Mouse (Mus musculus) embryonic facial prominence, embryonic 11.5 days (tissue): ENCODE measurements around the gene Tubg2. TPM values are rescaled to one million over a fixed set of nuclear protein-coding genes. Genes with fewer than 3 reads are reported as not detected.

Experiments used
- ATAC-seq: fragments of 200-750 bp; cut with Nextera tagmentation; replicated peaks from 2 replicates; pipeline ENCODE4 v1.8.0; 2017; ENCODE audit warnings: low read depth; ENCODE audit not compliant: insufficient number of reproducible peaks, low FRiP score, low TSS enrichment
- DNase-seq: peaks from one replicate; pipeline ENCODE4 v3.0.0-alpha.2; 2015; ENCODE audit warnings: low spot score
- H3K27ac ChIP-seq: fragments of 300-500 bp; sonication (generic); replicated peaks from 2 replicates; pipeline ENCODE4 v1.5.1; 2014; ENCODE audit warnings: mild to moderate bottlenecking, low read depth, low read length, control low read depth
- H3K27me3 ChIP-seq: fragments of 300-500 bp; sonication (generic); 2 replicates; pipeline ENCODE4 v1.6.1; 2014; ENCODE audit warnings: mild to moderate bottlenecking, low read length, moderate library complexity, mixed read lengths; ENCODE audit not compliant: control insufficient read depth, insufficient read depth
- H3K36me3 ChIP-seq: fragments of 300-500 bp; sonication (generic); replicated peaks from 2 replicates; pipeline ENCODE4 v1.6.1; 2014; ENCODE audit warnings: low read depth, mild to moderate bottlenecking, low read length, moderate library complexity, mixed read lengths; ENCODE audit not compliant: control insufficient read depth, insufficient read depth
- H3K4me1 ChIP-seq: fragments of 300-500 bp; sonication (generic); 2 replicates; pipeline ENCODE4 v1.6.1; 2014; ENCODE audit warnings: low read length, mixed read lengths; ENCODE audit not compliant: control insufficient read depth, insufficient read depth
- H3K4me2 ChIP-seq: fragments of 300-500 bp; sonication (generic); 2 replicates; pipeline ENCODE4 v1.6.1; 2014; ENCODE audit warnings: low read depth, mild to moderate bottlenecking, control low read depth, low read length, moderate library complexity
- H3K4me3 ChIP-seq: fragments of 300-500 bp; sonication (generic); 2 replicates; pipeline ENCODE4 v1.5.1; 2014; ENCODE audit warnings: low read depth, low read length, control low read depth
- H3K9ac ChIP-seq: fragments of 300-500 bp; sonication (generic); replicated peaks from 2 replicates; pipeline ENCODE4 v1.6.1; 2014; ENCODE audit warnings: mild to moderate bottlenecking, control low read depth, low read length
- H3K9me3 ChIP-seq: fragments of 300-500 bp; sonication (generic); replicated peaks from 2 replicates; pipeline ENCODE4 v1.6.1; 2016; ENCODE audit warnings: mild to moderate bottlenecking, low read length, inconsistent platforms, mixed read lengths; ENCODE audit not compliant: control insufficient read depth
- WGBS: fragments of 180-500 bp; shearing (Covaris S2); extraction: QIAGEN DNeasy Blood & Tissue Kit; methylation state at CpG from one replicate; pipeline ENCODE4 v1.1.7; 2014; 5-methylcytosine and 5-hydroxymethylcytosine counted together
- polyA plus RNA-seq: library from polyadenylated mRNA; unstranded; fragments of >200 nt; fragmentation: Nextera tagmentation; extraction: Ambion mirVana; gene quantifications from 2 replicates; pipeline ENCODE4 v1.2.1, GENCODE M21; 2014

Tubg2 gene
- polyA plus RNA-seq, 1 experiment from 2014 or later: 7.8 TPM

DNA sequence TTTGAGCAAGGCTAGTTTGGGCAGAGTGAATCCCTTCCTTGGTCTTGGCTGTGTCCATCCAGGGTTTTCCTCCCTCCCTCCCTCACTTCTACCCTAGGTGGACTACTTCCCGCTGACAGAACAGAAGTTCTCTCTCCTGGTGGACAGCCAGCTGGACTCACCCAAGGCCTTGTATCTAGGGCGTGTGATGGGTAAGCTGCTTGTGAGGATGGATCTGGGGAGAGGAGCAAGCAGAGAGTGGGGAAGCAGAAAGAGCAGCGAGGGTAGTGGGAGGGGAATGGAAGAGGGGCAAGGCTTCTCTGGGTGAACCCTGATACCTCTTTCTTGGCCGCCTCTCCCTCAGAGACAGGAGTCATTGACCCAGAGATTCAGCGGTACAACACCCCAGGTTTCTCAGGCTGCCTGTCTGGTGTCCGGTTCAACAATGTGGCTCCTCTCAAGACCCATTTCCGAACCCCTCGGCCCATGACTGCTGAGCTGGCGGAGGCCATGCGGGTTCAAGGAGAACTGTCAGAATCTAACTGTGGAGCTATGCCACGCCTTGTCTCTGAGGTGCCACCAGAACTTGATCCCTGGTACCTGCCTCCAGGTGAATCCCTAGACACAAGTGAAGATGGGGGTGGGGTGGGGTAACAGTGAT is 32.6 kb downstream of the Tubg2 start:
- H3K9ac ChIP-seq: no peak overlapping the region
- peaks cover 13% of the 10 kb centered on the region for H3K4me1 ChIP-seq
- no peak overlapping the region for H3K4me2 ChIP-seq
- DNase-seq (no peak), ATAC-seq (no peak)
- no peaks in the 10 kb centered on the region for H3K9me3 ChIP-seq
- no peaks in the 10 kb centered on the region; the same call in 1 of the 2 replicates for H3K36me3 ChIP-seq
- H3K27ac ChIP-seq: no peak overlapping the region
- no peaks in the 10 kb centered on the region for H3K27me3 ChIP-seq
- WGBS: 84% methylated on average over 11 of the region's 11 CpGs
- H3K4me3 ChIP-seq: no peak overlapping the region

GRCm38 (mm10) chr11:101189495-101190180 is 33.9 kb downstream of the Tubg2 start:
- Histone ChIP-seq H3K27me3 (no peaks in the 10 kb centered on the region), H3K4me3 (no peak overlapping the region), H3K4me2 (no peak overlapping the region), H3K36me3 (no peaks in the 10 kb centered on the region; the same call in 1 of the 2 replicates), H3K4me1 (peaks cover 13% of the 10 kb centered on the region), H3K9ac (peak overlapping the region; percentile 46; the same call in 1 of the 2 replicates), H3K9me3 (no peaks in the 10 kb centered on the region), H3K27ac (peak overlapping the region; percentile 54)
- DNase-seq: peak; percentile 52
- 14% methylated on average over 5 of the region's 6 CpGs for WGBS
- ATAC-seq: peak; percentile 40; the same call in 1 of the 2 replicates

- no peak for DNase-seq
- H3K4me1 ChIP-seq: peaks cover 13% of the 10 kb centered on the region
- H3K9ac ChIP-seq: peak overlapping the region; percentile 34; the same call in 1 of the 2 replicates
- H3K4me3 ChIP-seq: no peak overlapping the region
- H3K27me3 ChIP-seq: no peaks in the 10 kb centered on the region
- H3K9me3 ChIP-seq: no peaks in the 10 kb centered on the region
- 53% methylated on average over 8 of the region's 8 CpGs for WGBS
- H3K4me2 ChIP-seq: no peak overlapping the region
- H3K27ac ChIP-seq: 0 out of 2 replicates have a peak overlapping the region, but pooled peaks have one; percentile 54
- ATAC-seq: peak; percentile 25; the same call in 1 of the 2 replicates
- H3K36me3 ChIP-seq: no peaks in the 10 kb centered on the region; the same call in 1 of the 2 replicates
These were observed 34.6 kb downstream of the Tubg2 start for GRCm38 (mm10) chr11:101190181-101190912.

GRCm38 (mm10) chr11:101190913-101191907 is 35.5 kb downstream of the Tubg2 start:
- Histone ChIP-seq H3K9me3 (no peaks in the 10 kb centered on the region), H3K4me3 (no peak overlapping the region), H3K27me3 (no peaks in the 10 kb centered on the region), H3K4me2 (no peak overlapping the region), H3K36me3 (no peaks in the 10 kb centered on the region; the same call in 1 of the 2 replicates), H3K4me1 (peaks cover 13% of the 10 kb centered on the region), H3K27ac (0 out of 2 replicates have a peak overlapping the region, but pooled peaks have one; percentile 13), H3K9ac (peak overlapping the region; percentile 13; the same call in 1 of the 2 replicates)
- ATAC-seq: no peak
- WGBS: 52% methylated on average over 17 of the region's 17 CpGs
- no peak for DNase-seq

DNA sequence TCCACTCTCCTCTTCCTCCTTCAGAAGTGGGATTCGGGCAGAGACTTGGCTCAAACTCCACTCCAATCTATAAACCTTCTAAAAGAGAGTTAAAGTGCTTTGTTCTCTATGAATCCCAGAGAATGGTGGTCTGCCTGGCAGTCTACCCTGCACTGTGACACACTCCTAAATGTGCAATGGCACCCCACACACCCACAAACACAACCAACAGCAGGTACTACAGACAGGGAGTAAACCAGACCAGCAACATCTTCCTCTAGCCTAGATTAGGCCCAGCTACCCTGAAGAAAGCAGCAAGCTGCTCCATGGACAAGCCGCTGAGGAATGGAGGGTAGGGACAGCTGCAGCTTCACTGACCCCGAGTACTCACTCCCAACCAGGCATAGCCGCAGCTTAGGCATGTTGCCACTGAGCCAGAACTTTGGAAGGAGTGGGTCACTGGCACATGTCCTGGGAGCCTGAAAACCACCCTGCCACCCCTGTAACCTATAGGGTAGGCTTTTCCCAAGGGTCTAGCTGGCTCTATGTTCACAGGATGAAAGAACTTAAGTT is 36.3 kb downstream of the Tubg2 start:
- peaks cover 13% of the 10 kb centered on the region for H3K4me1 ChIP-seq
- H3K27me3 ChIP-seq: no peaks in the 10 kb centered on the region
- H3K9me3 ChIP-seq: no peaks in the 10 kb centered on the region
- no peak overlapping the region for H3K4me2 ChIP-seq
- H3K9ac ChIP-seq: no peak overlapping the region
- no peak overlapping the region for H3K27ac ChIP-seq
- DNase-seq: no peak
- 77% methylated on average over 4 of the region's 4 CpGs for WGBS
- ATAC-seq: no peak
- H3K4me3 ChIP-seq: no peak overlapping the region
- H3K36me3 ChIP-seq: no peaks in the 10 kb centered on the region; the same call in 1 of the 2 replicates

- no peak for ATAC-seq
- DNase-seq: no peak
- Histone ChIP-seq H3K4me1 (peaks cover 13% of the 10 kb centered on the region), H3K9me3 (no peaks in the 10 kb centered on the region), H3K36me3 (no peaks in the 10 kb centered on the region; the same call in 1 of the 2 replicates), H3K27me3 (no peaks in the 10 kb centered on the region), H3K4me2 (no peak overlapping the region), H3K27ac (no peak overlapping the region), H3K9ac (no peak overlapping the region), H3K4me3 (no peak overlapping the region)
- 93% methylated on average over 6 of the region's 6 CpGs for WGBS
These were observed 36.9 kb downstream of the Tubg2 start for GRCm38 (mm10) chr11:101192646-101193045.

GRCm38 (mm10) chr11:101193076-101193475 is 37.4 kb downstream of the Tubg2 start:
- 84% methylated on average over 7 of the region's 7 CpGs for WGBS
- Histone ChIP-seq H3K36me3 (no peaks in the 10 kb centered on the region; the same call in 1 of the 2 replicates), H3K9ac (no peak overlapping the region), H3K9me3 (no peaks in the 10 kb centered on the region), H3K4me1 (peaks cover 13% of the 10 kb centered on the region), H3K4me3 (no peak overlapping the region), H3K4me2 (no peak overlapping the region), H3K27ac (no peak overlapping the region), H3K27me3 (no peaks in the 10 kb centered on the region)
- no peak for ATAC-seq
- DNase-seq: no peak
